15 mouse cellular contexts compared by ENCODE assay signal in the genomic region with DNA sequence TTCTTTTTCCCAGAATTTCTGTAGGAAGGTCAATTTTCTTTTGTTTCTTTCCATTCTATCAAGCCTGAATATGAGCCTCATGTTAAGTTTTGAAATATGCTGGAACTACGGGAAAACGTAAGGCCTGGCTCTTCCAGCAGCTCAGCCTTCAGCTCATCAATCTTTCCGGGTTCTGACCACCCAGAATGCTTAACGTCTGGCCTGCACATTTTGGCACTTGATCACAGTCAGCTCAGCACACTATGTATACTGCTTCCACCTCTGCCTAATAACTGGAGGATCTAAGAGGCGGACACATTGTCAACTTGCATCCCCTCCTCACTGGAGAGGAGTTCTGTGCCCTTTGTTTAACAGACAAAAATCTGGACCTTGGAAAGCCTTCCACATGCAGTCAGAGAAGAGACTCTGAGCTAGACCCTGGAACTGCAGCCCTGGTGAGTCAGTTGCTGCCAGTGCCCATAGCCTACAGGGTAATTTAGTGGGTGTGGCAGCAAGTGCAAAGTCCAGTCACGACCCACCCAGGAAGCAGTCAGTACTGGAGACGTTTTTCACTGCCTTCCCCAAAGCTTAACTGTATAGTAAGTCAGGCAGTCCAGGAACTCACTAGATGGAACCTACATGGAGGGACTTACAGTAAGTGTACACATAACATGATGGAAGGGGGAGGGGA. TPM values are rescaled to one million over a fixed set of nuclear protein-coding genes. Genes with fewer than 3 reads are reported as not detected.
DNase-seq lines count a peak whose midpoint lies in the region; ATAC-seq and TF ChIP-seq lines count a peak whose summit lies in the region.
"Had no signal": no experiment of that assay in that cellular context is flagged by ENCODE, and none has a peak within 500 bp of the region (broad histone marks: within the 10 kb centered on the region; RNA-seq: fewer than 3 reads in every experiment).

No protein-coding gene starts in this region.

- DNase-seq in adrenal gland, adult 2 months: peak; percentile 42
- no peak for DNase-seq in adrenal gland, adult 18-20 months (ENCODE audit: low spot score in 2 of 2)
- peak; percentile 83 for DNase-seq in lung, embryonic 14.5 days
- DNase-seq in lung, postnatal 10 days: no peak
- no peak for DNase-seq in cerebellum, postnatal 36 days
- DNase-seq in hindbrain, embryonic 14.5 days (ENCODE audit: low spot score): no peak
- DNase-seq: cerebellum, adult 18-20 months; left cerebral cortex, postnatal 4 days; liver, postnatal 0 days; thymus, postnatal 25 days had no signal

- WGBS in lung, embryonic 14.5 days: 12% methylated on average over 7 of the region's 7 CpGs
- WGBS in intestine, embryonic 15.5 days: 22% methylated on average over 7 of the region's 7 CpGs
- 17% methylated on average over 7 of the region's 7 CpGs for WGBS in stomach, embryonic 15.5 days
- WGBS in hindbrain, embryonic 14.5 days: 43% methylated on average over 7 of the region's 7 CpGs

- no peaks in the 10 kb centered on the region for H3K36me3 ChIP-seq in lung, embryonic 14.5 days (ENCODE audit: insufficient read depth)
- no peaks in the 10 kb centered on the region for H3K36me3 ChIP-seq in intestine, embryonic 15.5 days
- no peaks in the 10 kb centered on the region for H3K36me3 ChIP-seq in stomach, embryonic 15.5 days
- H3K36me3 ChIP-seq in hindbrain, embryonic 14.5 days (replicated peaks; ENCODE audit: control insufficient read depth, insufficient read depth): no peaks in the 10 kb centered on the region

- H3K4me3 ChIP-seq in lung, embryonic 14.5 days (ENCODE audit: low read depth, low read length): no peak overlapping the region
- no peak overlapping the region for H3K4me3 ChIP-seq in intestine, embryonic 15.5 days (replicated peaks)
- no peak overlapping the region for H3K4me3 ChIP-seq in stomach, embryonic 15.5 days (replicated peaks)
- H3K4me3 ChIP-seq in hindbrain, embryonic 14.5 days (replicated peaks; ENCODE audit: low read length): no peak overlapping the region
- H3K4me3 ChIP-seq: megakaryocyte, embryonic 14.5 days had no signal

- H3K9me3 ChIP-seq in lung, embryonic 14.5 days (ENCODE audit: low read depth, low read length): no peaks in the 10 kb centered on the region
- H3K9me3 ChIP-seq in intestine, embryonic 15.5 days: no peaks in the 10 kb centered on the region
- H3K9me3 ChIP-seq in stomach, embryonic 15.5 days: no peaks in the 10 kb centered on the region
- no peaks in the 10 kb centered on the region for H3K9me3 ChIP-seq in hindbrain, embryonic 14.5 days (ENCODE audit: control insufficient read depth, low read length)

- no peak overlapping the region for H3K27ac ChIP-seq in lung, embryonic 14.5 days (ENCODE audit: low read depth)
- H3K27ac ChIP-seq in intestine, embryonic 15.5 days: peak overlapping the region; percentile 71
- H3K27ac ChIP-seq in stomach, embryonic 15.5 days: peak overlapping the region; percentile 64
- no peak overlapping the region for H3K27ac ChIP-seq in hindbrain, embryonic 14.5 days
- H3K27ac ChIP-seq: kidney, postnatal 0 days had no signal

- no peak for TF ChIP-seq CTCF in lung, embryonic 14.5 days (IDR thresholded peaks at IDR 0.05; ENCODE audit: low read depth)

- peak; percentile 50; the same call in 1 of the 2 replicates for ATAC-seq in lung, embryonic 14.5 days (ENCODE audit: insufficient read depth)
- ATAC-seq in intestine, embryonic 15.5 days: peak; percentile 83
- peak; percentile 70 for ATAC-seq in stomach, embryonic 15.5 days (ENCODE audit: insufficient read depth, low FRiP score, low read depth)
- ATAC-seq in hindbrain, embryonic 14.5 days (ENCODE audit: low FRiP score): no peak
- ATAC-seq: liver, postnatal 0 days had no signal

- no peaks in the 10 kb centered on the region for H3K27me3 ChIP-seq in lung, embryonic 14.5 days (ENCODE audit: insufficient read depth, low read length)
- H3K27me3 ChIP-seq in intestine, embryonic 15.5 days (replicated peaks): no peaks in the 10 kb centered on the region
- H3K27me3 ChIP-seq in stomach, embryonic 15.5 days (replicated peaks): no peaks in the 10 kb centered on the region
- no peaks in the 10 kb centered on the region for H3K27me3 ChIP-seq in hindbrain, embryonic 14.5 days (ENCODE audit: control insufficient read depth, insufficient read depth, low read length)

- no peak overlapping the region for H3K9ac ChIP-seq in lung, embryonic 14.5 days
- no peak overlapping the region for H3K9ac ChIP-seq in intestine, embryonic 15.5 days
- no peak overlapping the region for H3K9ac ChIP-seq in stomach, embryonic 15.5 days
- no peak overlapping the region for H3K9ac ChIP-seq in hindbrain, embryonic 14.5 days
- H3K9ac ChIP-seq: liver, postnatal 0 days had no signal

- peaks cover 29% of the 10 kb centered on the region for H3K4me1 ChIP-seq in lung, embryonic 14.5 days (ENCODE audit: insufficient read depth)
- peaks cover 20% of the 10 kb centered on the region for H3K4me1 ChIP-seq in intestine, embryonic 15.5 days (replicated peaks)
- H3K4me1 ChIP-seq in stomach, embryonic 15.5 days: peaks cover 39% of the 10 kb centered on the region
- H3K4me1 ChIP-seq in hindbrain, embryonic 14.5 days (replicated peaks; ENCODE audit: control insufficient read depth, insufficient read depth, low read length): peaks cover 28% of the 10 kb centered on the region

- no peak overlapping the region for H3K4me2 ChIP-seq in lung, embryonic 14.5 days
- H3K4me2 ChIP-seq in intestine, embryonic 15.5 days (replicated peaks): no peak overlapping the region
- no peak overlapping the region for H3K4me2 ChIP-seq in stomach, embryonic 15.5 days
- H3K4me2 ChIP-seq in hindbrain, embryonic 14.5 days (replicated peaks): no peak overlapping the region

RNA-seq across cellular contexts. Expression of gene Ptgfrn, which starts 1.9 kb away (rescaled TPM):
- total RNA-seq in adrenal gland, adult 2 months (2021): 10 to 100 TPM; 29.1 to 48.4 TPM
- 13.5 and 16.5 TPM in 2 replicates for polyA plus RNA-seq in adrenal gland, adult 2 months (2012; rRNA removed)
- 10 to 100 TPM; 24.3 to 28.0 TPM for total RNA-seq in adrenal gland, adult 18-20 months (2021)
- 7.5 and 7.9 TPM in 2 replicates for polyA plus RNA-seq in lung, embryonic 14.5 days (2014; fragmentation: Nextera tagmentation; extraction: Ambion mirVana)
- 4.4 and 4.5 TPM in 2 replicates for polyA plus RNA-seq in intestine, embryonic 15.5 days (2015; fragmentation: Nextera tagmentation; extraction: Ambion mirVana)
- polyA plus RNA-seq in stomach, embryonic 15.5 days (2015; fragmentation: Nextera tagmentation; extraction: Ambion mirVana): 5.2 and 6.0 TPM in 2 replicates
- 3.6 and 3.7 TPM in 2 replicates for polyA plus RNA-seq in hindbrain, embryonic 14.5 days (2014; fragmentation: Nextera tagmentation; extraction: Ambion mirVana)
- total RNA-seq: granulocyte monocyte progenitor cell, adult 5-6 weeks had no signal

Comparison
In these comparisons a context has a peak if more than half of its experiments do, and no peak if none do; other contexts are left out.
1. DNase-seq: peak in adrenal gland, adult 2 months (single experiment) and lung, embryonic 14.5 days (single experiment); none in adrenal gland, adult 18-20 months (0 of 2), lung, postnatal 10 days (single experiment), cerebellum, postnatal 36 days (0 of 2) and hindbrain, embryonic 14.5 days (single experiment).
2. H3K27ac ChIP-seq: peak in intestine, embryonic 15.5 days (single experiment) and stomach, embryonic 15.5 days (single experiment); none in lung, embryonic 14.5 days (single experiment) and hindbrain, embryonic 14.5 days (single experiment).